Mouse (Mus musculus) lung, postnatal 0 days (tissue): ENCODE data around the gene Stat3. TPM values are rescaled to one million over a fixed set of nuclear protein-coding genes. Genes with fewer than 3 reads are reported as not detected.

Source experiments
- ATAC-seq: fragments of 200-750 bp; cut with Nextera tagmentation; 2 replicates; pipeline ENCODE4 v1.8.0; 2017; ENCODE audit warnings: moderate library complexity
- DNase-seq: peaks from one replicate; pipeline ENCODE4 v3.0.0-alpha.2; 2016; ENCODE audit warnings: low spot score
- H3K27ac ChIP-seq: fragments of 300-500 bp; sonication (generic); 2 replicates; pipeline ENCODE4 v1.5.1; 2014; ENCODE audit warnings: antibody characterized with exemption, mild to moderate bottlenecking, low read length, mixed read lengths
- H3K27me3 ChIP-seq: fragments of 300-500 bp; sonication (generic); replicated peaks from 2 replicates; pipeline ENCODE4 v1.6.1; 2014; ENCODE audit warnings: low read length, mixed read lengths; ENCODE audit not compliant: insufficient read depth
- H3K36me3 ChIP-seq: fragments of 300-500 bp; sonication (generic); 2 replicates; pipeline ENCODE4 v1.6.1; 2014; ENCODE audit warnings: low read length, mixed read lengths; ENCODE audit not compliant: insufficient read depth
- H3K4me1 ChIP-seq: fragments of 300-500 bp; sonication (generic); 2 replicates; pipeline ENCODE4 v1.6.1; 2014; ENCODE audit warnings: antibody characterized with exemption, low read depth, low read length, mixed read lengths; ENCODE audit not compliant: insufficient read depth
- H3K4me2 ChIP-seq: fragments of 300-500 bp; sonication (generic); replicated peaks from 2 replicates; pipeline ENCODE4 v1.6.1; 2014; ENCODE audit warnings: low read depth, mild to moderate bottlenecking, low read length, moderate library complexity, mixed read lengths
- H3K4me3 ChIP-seq: fragments of 300-500 bp; sonication (generic); 2 replicates; pipeline ENCODE4 v1.5.1; 2014; ENCODE audit warnings: low read depth, low read length
- H3K9ac ChIP-seq: fragments of 300-500 bp; sonication (generic); replicated peaks from 2 replicates; pipeline ENCODE4 v1.6.1; 2014; ENCODE audit warnings: low read depth, mild to moderate bottlenecking
- H3K9me3 ChIP-seq: fragments of 300-500 bp; sonication (generic); 2 replicates; pipeline ENCODE4 v1.6.1; 2016; ENCODE audit warnings: low read length, mixed read lengths
- CTCF ChIP-seq: IDR thresholded peaks from 2 replicates; pipeline ENCODE4 v1.5.1; 2016; ENCODE audit warnings: antibody characterized with exemption, mild to moderate bottlenecking
- EP300 ChIP-seq: IDR thresholded peaks from 2 replicates; pipeline ENCODE4 v1.6.1; 2016; ENCODE audit warnings: antibody characterized with exemption, mild to moderate bottlenecking, control low read depth
- WGBS: fragments of 180-500 bp; shearing (Covaris S2); extraction: QIAGEN DNeasy Blood & Tissue Kit; methylation state at CpG from one replicate; pipeline ENCODE4 v1.1.7; 2014; 5-methylcytosine and 5-hydroxymethylcytosine counted together
- polyA plus RNA-seq: library from polyadenylated mRNA; unstranded; fragments of >200 nt; fragmentation: Nextera tagmentation; extraction: Ambion mirVana; gene quantifications from 2 replicates; pipeline ENCODE4 v1.2.1, GENCODE M21; 2015

Gene Stat3
- polyA plus RNA-seq, 1 experiment from 2014 or later: 100 TPM

- peak; percentile 25 for ATAC-seq
- H3K36me3 ChIP-seq: no peaks in the 10 kb centered on the region
- H3K4me1 ChIP-seq: peaks cover 6% of the 10 kb centered on the region; the same call in 1 of the 2 replicates
- H3K9me3 ChIP-seq: no peaks in the 10 kb centered on the region
- no peaks in the 10 kb centered on the region for H3K27me3 ChIP-seq
- TF ChIP-seq EP300 (no peak), CTCF (no peak)
- peak; percentile 58 for DNase-seq
- H3K4me3 ChIP-seq: peak overlapping the region; percentile 90
- H3K4me2 ChIP-seq: peak overlapping the region; percentile 91
- 1% methylated on average over 33 of the region's 33 CpGs for WGBS
- H3K9ac ChIP-seq: peak overlapping the region; percentile 93
- peak overlapping the region; percentile 86 for H3K27ac ChIP-seq
Measured at GRCm38 (mm10) chr11:100850778-100851528, 88.4 kb downstream of the Stat3 start.

- peak; percentile 87 for DNase-seq
- H3K9ac ChIP-seq: peak within 1 kb of the TSS; percentile 93
- peak within 1 kb of the TSS; percentile 90 for H3K4me3 ChIP-seq
- peaks cover 6% of the 10 kb centered on the region; the same call in 1 of the 2 replicates for H3K4me1 ChIP-seq
- ATAC-seq: peak; percentile 87
- no peaks in the 10 kb centered on the region for H3K9me3 ChIP-seq
- TF ChIP-seq CTCF (no peak), EP300 (no peak)
- WGBS: 0% methylated on average over 24 of the region's 104 CpGs
- H3K27me3 ChIP-seq: no peaks in the 10 kb centered on the region
- H3K27ac ChIP-seq: peak within 1 kb of the TSS; percentile 86
- H3K4me2 ChIP-seq: peak within 1 kb of the TSS; percentile 91
- no peaks in the 10 kb centered on the region for H3K36me3 ChIP-seq
Measured at GRCm38 (mm10) chr11:100850038-100850777, 89.1 kb downstream of the Stat3 start, which contains the start of gene Stat5b. Gene Stat5b (minus strand): TSS chr11:100850724.

DNA sequence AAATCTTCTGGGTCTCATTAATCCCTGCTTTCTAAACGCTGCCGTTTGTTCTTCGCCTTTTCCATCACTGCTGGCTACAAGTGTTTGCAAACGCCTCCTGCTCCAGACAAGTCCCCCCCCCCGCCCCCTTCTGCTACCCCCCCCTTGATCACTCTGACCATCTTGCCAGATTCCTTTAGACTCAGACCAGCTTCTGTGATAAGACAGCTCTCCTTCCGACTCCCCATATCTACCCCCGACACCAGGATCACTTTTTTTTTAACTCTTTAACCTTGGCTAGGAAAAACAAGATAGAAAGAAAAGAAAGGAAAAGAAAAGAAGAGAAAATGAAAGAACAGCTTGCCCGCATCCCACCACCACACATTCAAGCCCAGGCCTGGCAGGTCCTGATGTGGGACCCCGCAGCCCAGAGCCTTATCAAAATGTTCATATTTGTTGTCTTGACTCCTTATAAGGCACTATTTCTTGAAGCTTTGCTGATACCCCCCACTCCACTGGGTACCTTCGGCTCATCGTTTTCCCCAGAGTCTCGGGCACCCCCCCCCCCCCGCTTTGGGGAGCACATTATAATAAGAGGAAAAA is 89.8 kb downstream of the Stat3 start:
- DNase-seq (peak; percentile 38), ATAC-seq (no peak)
- no peaks in the 10 kb centered on the region for H3K36me3 ChIP-seq
- H3K9ac ChIP-seq: peak overlapping the region; percentile 93
- no peaks in the 10 kb centered on the region for H3K9me3 ChIP-seq
- peak overlapping the region; percentile 91 for H3K4me2 ChIP-seq
- H3K4me1 ChIP-seq: peaks cover 6% of the 10 kb centered on the region; the same call in 1 of the 2 replicates
- WGBS: 2% methylated on average over 13 of the region's 13 CpGs
- peak overlapping the region; percentile 86 for H3K27ac ChIP-seq
- no peaks in the 10 kb centered on the region for H3K27me3 ChIP-seq
- TF ChIP-seq EP300: no peak
- no peak for TF ChIP-seq CTCF
- H3K4me3 ChIP-seq: peak overlapping the region; percentile 90

- Histone ChIP-seq H3K4me1 (peaks cover 6% of the 10 kb centered on the region; the same call in 1 of the 2 replicates), H3K9me3 (no peaks in the 10 kb centered on the region), H3K27ac (peak overlapping the region; percentile 86), H3K27me3 (no peaks in the 10 kb centered on the region), H3K4me3 (peak overlapping the region; percentile 90), H3K9ac (peak overlapping the region; percentile 93; the same call in 1 of the 2 replicates), H3K36me3 (no peaks in the 10 kb centered on the region), H3K4me2 (peak overlapping the region; percentile 91)
- DNase-seq (no peak), ATAC-seq (no peak)
- TF ChIP-seq CTCF (no peak), EP300 (no peak)
- WGBS: 35% methylated on average over 6 of the region's 6 CpGs
Measured at GRCm38 (mm10) chr11:100848789-100849379, 90.5 kb downstream of the Stat3 start.

DNA sequence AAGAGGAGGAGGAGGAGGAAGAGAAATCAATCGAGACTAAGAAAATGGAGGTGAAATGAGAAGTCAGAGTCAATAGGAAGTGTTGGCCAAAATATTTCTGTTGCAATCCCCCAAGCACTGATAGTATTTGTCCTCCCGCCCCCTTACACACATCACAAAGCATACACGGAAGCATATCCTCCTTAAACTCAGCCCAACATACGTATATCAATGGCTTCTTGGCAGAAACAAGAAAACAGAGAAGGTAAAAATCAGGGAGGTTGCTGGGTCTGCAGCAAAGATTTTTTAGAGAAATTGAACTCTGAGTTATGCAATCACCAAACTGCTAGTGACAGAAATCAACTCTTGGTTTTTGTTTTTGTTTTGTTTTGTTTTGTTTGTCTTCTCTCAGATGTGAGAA is 91.3 kb downstream of the Stat3 start:
- peak overlapping the region; percentile 91 for H3K4me2 ChIP-seq
- 25% methylated on average over 4 of the region's 4 CpGs for WGBS
- H3K36me3 ChIP-seq: no peaks in the 10 kb centered on the region
- ATAC-seq (no peak), DNase-seq (peak; percentile 71)
- H3K27ac ChIP-seq: no peak overlapping the region
- H3K9ac ChIP-seq: no peak overlapping the region
- no peaks in the 10 kb centered on the region for H3K9me3 ChIP-seq
- H3K4me1 ChIP-seq: peaks cover 6% of the 10 kb centered on the region; the same call in 1 of the 2 replicates
- no peak for TF ChIP-seq CTCF
- no peak for TF ChIP-seq EP300
- H3K27me3 ChIP-seq: no peaks in the 10 kb centered on the region
- H3K4me3 ChIP-seq: no peak overlapping the region
